Mouse (Mus musculus) heart, adult 18-20 months (tissue): ENCODE results near the gene Gart. TPM values are rescaled to one million over a fixed set of nuclear protein-coding genes. Genes with fewer than 3 reads are reported as not detected.

Experiments
- DNase-seq, 2 experiments: peaks; one replicate each; pipeline ENCODE4 v3.0.0; 2021 to 2022; ENCODE audit warnings: mixed read lengths in 1 of 2
- long read RNA-seq, 2 experiments: library from polyadenylated mRNA; stranded (forward); transcript quantifications; one replicate each; pipeline ENCODE4 v2.0.0; 2021
- total RNA-seq, 2 experiments: library from RNA; stranded (reverse); gene quantifications; 2 replicates each; pipeline ENCODE4 v1.2.3; 2021

Gart gene
- 10 to 100 TPM; 53.7 to 69.4 TPM for total RNA-seq
- long read RNA-seq, experiment 1, transcript Gart-201 (22 exons, 3,518 nt) = minor isoform, 10 of 40 reads
- long read RNA-seq, experiment 1, transcript Gart-209 (22 exons, 3,276 nt) = minor isoform, 7 of 40 reads
- long read RNA-seq, experiment 1, transcript Gart-202 (11 exons, 1,865 nt) = major isoform, 12 of 40 reads
- long read RNA-seq, experiment 1, partial matches to known transcripts = 6 of 40 reads
- long read RNA-seq, experiment 1, other reads (novel, unspliced or antisense) = 2 of 40 reads
- long read RNA-seq, experiment 2, transcript Gart-209 (22 exons, 3,276 nt) = minor isoform, 5 of 29 reads
- long read RNA-seq, experiment 2, transcript Gart-202 (11 exons, 1,865 nt) = minor isoform, 7 of 29 reads
- long read RNA-seq, experiment 2, transcript Gart-201 (22 exons, 3,518 nt) = major isoform, 13 of 29 reads
- long read RNA-seq, experiment 2, partial matches to known transcripts = 1 of 29 reads
- long read RNA-seq, experiment 2, other reads (novel, unspliced or antisense) = 1 of 29 reads

GRCm38 (mm10) chr16:91646681-91647419, at the start of gene Gart:
Gart (minus strand) TSS chr16:91646952.
- peak; percentile 94 to 97 for DNase-seq

GRCm38 (mm10) chr16:91695108-91695755, 48.5 kb upstream of the Gart start:
- DNase-seq = no peak

- DNase-seq = peak; percentile 71 to 88
Observed at GRCm38 (mm10) chr16:91694455-91695084, 47.8 kb upstream of the Gart start.

GRCm38 (mm10) chr16:91689791-91690190, 43.0 kb upstream of the Gart start:
- no peak for DNase-seq

GRCm38 (mm10) chr16:91688619-91689334, 42.0 kb upstream of the Gart start, which contains the start of gene Donson:
Donson (minus strand) TSS chr16:91688770.
- DNase-seq = peak; percentile 94 to 96

- no peak for DNase-seq
Observed at GRCm38 (mm10) chr16:91688023-91688618, 41.4 kb upstream of the Gart start.

GRCm38 (mm10) chr16:91686369-91686768, 39.6 kb upstream of the Gart start:
- DNase-seq = no peak

- DNase-seq = peak in 1 of 2 experiments; percentile 31
Observed at GRCm38 (mm10) chr16:91685526-91685925, 38.8 kb upstream of the Gart start.

- no peak for DNase-seq
Observed at GRCm38 (mm10) chr16:91680656-91681055, 33.9 kb upstream of the Gart start.

GRCm38 (mm10) chr16:91678147-91678911, 31.6 kb upstream of the Gart start:
- no peak for DNase-seq

- no peak for DNase-seq
Observed at GRCm38 (mm10) chr16:91674500-91674899, 27.7 kb upstream of the Gart start.

GRCm38 (mm10) chr16:91663795-91664194, 17.0 kb upstream of the Gart start:
- no peak for DNase-seq

- DNase-seq = no peak
Observed at GRCm38 (mm10) chr16:91662336-91662735, 15.6 kb upstream of the Gart start.

- DNase-seq = no peak
Observed at GRCm38 (mm10) chr16:91661397-91661796, 14.6 kb upstream of the Gart start.

GRCm38 (mm10) chr16:91659798-91660197, 13.0 kb upstream of the Gart start:
- DNase-seq = no peak

GRCm38 (mm10) chr16:91658471-91658870, 11.7 kb upstream of the Gart start:
- peak in 1 of 2 experiments; percentile 42 for DNase-seq

GRCm38 (mm10) chr16:91657285-91657684, 10.5 kb upstream of the Gart start:
- DNase-seq = no peak

- no peak for DNase-seq
Observed at GRCm38 (mm10) chr16:91655285-91655684, 8.5 kb upstream of the Gart start.

GRCm38 (mm10) chr16:91652191-91652590, 5.4 kb upstream of the Gart start:
- no peak for DNase-seq

GRCm38 (mm10) chr16:91649781-91650180, 3.0 kb upstream of the Gart start:
- no peak for DNase-seq
